Mouse (Mus musculus): Measurements from ENCODE around the gene Kcna5. TPM values are rescaled to one million over a fixed set of nuclear protein-coding genes. Genes with fewer than 3 reads are reported as not detected.

Kcna5 gene
- total and polyA plus RNA-seq, 3 experiments, result not detected

DNA sequence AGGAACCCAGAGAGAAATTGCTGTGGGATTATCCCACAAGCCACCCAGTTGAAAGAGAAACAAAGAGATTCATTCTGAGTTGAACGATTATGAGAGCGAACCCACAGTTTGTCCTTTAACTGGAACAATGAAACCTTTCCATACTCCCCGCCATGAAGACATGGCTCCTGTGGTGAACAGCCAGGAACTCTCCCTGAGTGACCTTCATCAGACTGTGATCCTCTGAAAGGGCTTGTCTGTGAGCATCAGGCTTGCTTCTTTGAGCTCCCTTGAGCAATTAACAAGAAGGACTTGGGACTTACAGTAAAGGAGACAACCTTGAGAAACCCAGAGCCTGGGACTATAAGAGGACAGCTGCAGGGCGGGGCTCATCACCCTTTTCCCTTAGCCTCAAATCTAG is 3.9 kb downstream of the Kcna5 start:
- Histone ChIP-seq H3K9me3 (replicated peaks; ENCODE audit: low read length) (no peaks in the 10 kb centered on the region), H3K79me2 (replicated peaks; ENCODE audit: control insufficient read depth, extremely low read depth, insufficient read depth, poor library complexity, severe bottlenecking) (no peaks in the 10 kb centered on the region), H3K4me3 (replicated peaks in 1 of 3; ENCODE audit: low read depth in 2 of 3, low read length in 2 of 3, poor library complexity in 1 of 3) (no peak overlapping the region), H3K27me3 (replicated peaks) (peaks cover 95% of the 10 kb centered on the region), H3K36me3 (replicated peaks in 1 of 2; ENCODE audit: control insufficient read depth in 1 of 2, insufficient read depth in 1 of 2, low read length in 1 of 2) (no peaks in the 10 kb centered on the region), H3K27ac (ENCODE audit: insufficient read depth, low read depth) (no peak overlapping the region), H3K9ac (ENCODE audit: insufficient read depth, low read depth) (no peak overlapping the region), H3K4me1 (ENCODE audit: control insufficient read depth in 1 of 2, insufficient read depth in 2 of 2) (no peaks in the 10 kb centered on the region), H3K4me2 (ENCODE audit: insufficient read depth, low read depth, poor library complexity, severe bottlenecking) (no peak overlapping the region)
- TF ChIP-seq ZNF384 (IDR thresholded peaks at IDR 0.05; ENCODE audit: low read depth, low read length) (no peak), MAFK (IDR thresholded peaks at IDR 0.05; ENCODE audit: insufficient replicate concordance, low read length) (no peak), ZMIZ1 (IDR thresholded peaks at IDR 0.05; ENCODE audit: low read depth, low read length) (no peak), MEF2A (IDR thresholded peaks at IDR 0.05; ENCODE audit: borderline replicate concordance, low read depth, low read length) (no peak), IRF4 (IDR thresholded peaks at IDR 0.05; ENCODE audit: low read depth, low read length) (no peak), RAD21 (IDR thresholded peaks at IDR 0.05; ENCODE audit: low read depth, low read length) (no peak), USF1 (IDR thresholded peaks at IDR 0.05; ENCODE audit: low read depth, low read length) (no peak), GABPA (IDR thresholded peaks at IDR 0.05; ENCODE audit: insufficient replicate concordance, low read depth, low read length) (no peak), TCF12 (IDR thresholded peaks at IDR 0.05; ENCODE audit: low read depth, low read length) (no peak), ZKSCAN1 (IDR thresholded peaks at IDR 0.05; ENCODE audit: borderline replicate concordance, low read depth, low read length) (no peak), TBP (conservative IDR thresholded peaks at IDR 0.05; ENCODE audit: low read depth, low read length) (no peak), MAX (IDR thresholded peaks at IDR 0.05; ENCODE audit: low read length) (no peak), EP300 (IDR thresholded peaks at IDR 0.05; ENCODE audit: low read length) (no peak), PAX5 (IDR thresholded peaks at IDR 0.05; ENCODE audit: low read length) (no peak)
- DNase-seq (ENCODE audit: extremely low read depth), result no peak
- in situ Hi-C loops (cut with MboI; ENCODE audit: low pct_ligation_motif_present, low pct_unique_long_range_greater_than_20kb, low sequenced_read_pairs) (no loop called here), dilution Hi-C loops (cut with MboI; ENCODE audit: extremely low pct_ligation_motif_present, extremely low pct_unique_long_range_greater_than_20kb, low sequenced_read_pairs) (no loop called here)

DNA sequence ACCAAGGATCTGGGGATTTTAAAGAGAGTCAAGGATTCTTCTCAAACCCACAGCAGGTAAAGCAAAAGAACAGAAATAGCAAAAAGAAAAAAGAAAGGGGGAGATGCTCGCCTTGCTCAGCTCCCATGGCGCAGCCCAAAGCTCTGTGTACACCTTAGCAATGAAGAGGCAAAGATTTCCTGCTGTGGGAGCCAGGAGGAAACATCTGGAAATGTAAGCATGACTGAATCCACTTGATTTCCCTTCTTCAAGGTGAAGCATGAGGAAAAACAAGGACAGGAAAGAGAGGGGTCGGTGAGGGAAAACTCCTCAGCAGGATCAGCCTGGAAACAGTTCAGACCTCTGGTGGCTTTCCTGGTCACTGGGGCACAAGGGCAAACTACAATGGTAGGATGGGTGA is 5.2 kb downstream of the Kcna5 start:
- no peaks in the 10 kb centered on the region for H3K79me2 ChIP-seq (replicated peaks; ENCODE audit: control insufficient read depth, extremely low read depth, insufficient read depth, poor library complexity, severe bottlenecking)
- no peaks in the 10 kb centered on the region for H3K4me1 ChIP-seq (ENCODE audit: control insufficient read depth in 1 of 2, insufficient read depth in 2 of 2)
- no peaks in the 10 kb centered on the region for H3K9me3 ChIP-seq (replicated peaks; ENCODE audit: low read length)
- no peak overlapping the region for H3K4me3 ChIP-seq (replicated peaks in 1 of 3; ENCODE audit: low read depth in 2 of 3, low read length in 2 of 3, poor library complexity in 1 of 3)
- in situ Hi-C loops (cut with MboI; ENCODE audit: low pct_ligation_motif_present, low pct_unique_long_range_greater_than_20kb, low sequenced_read_pairs), result no loop called here
- no peak overlapping the region for H3K27ac ChIP-seq (ENCODE audit: insufficient read depth, low read depth)
- no peak overlapping the region for H3K9ac ChIP-seq (ENCODE audit: insufficient read depth, low read depth)
- DNase-seq (ENCODE audit: extremely low read depth), result no peak
- H3K4me2 ChIP-seq (ENCODE audit: insufficient read depth, low read depth, poor library complexity, severe bottlenecking), result no peak overlapping the region
- no peaks in the 10 kb centered on the region for H3K36me3 ChIP-seq (replicated peaks in 1 of 2; ENCODE audit: control insufficient read depth in 1 of 2, insufficient read depth in 1 of 2, low read length in 1 of 2)
- TF ChIP-seq E2F4 (IDR thresholded peaks at IDR 0.05; ENCODE audit: insufficient replicate concordance, low read depth, low read length) (no peak), MAX (IDR thresholded peaks at IDR 0.05; ENCODE audit: low read length) (no peak), NRF1 (IDR thresholded peaks at IDR 0.05; ENCODE audit: low read depth, low read length) (no peak), MEF2A (IDR thresholded peaks at IDR 0.05; ENCODE audit: borderline replicate concordance, low read depth, low read length) (no peak)
- peaks cover 93% of the 10 kb centered on the region for H3K27me3 ChIP-seq (replicated peaks)
- dilution Hi-C loops (cut with MboI; ENCODE audit: extremely low pct_ligation_motif_present, extremely low pct_unique_long_range_greater_than_20kb, low sequenced_read_pairs), result no loop called here

Data from CH12.LX (cell line).